Mouse (Mus musculus): ENCODE measurements at regions not wholly inside any gene's neighbourhood (a gene's known extent, or its start where the extent isn't known, plus 50 kb on each side); places are given as distances from the start of the nearest gene placed in this dataset.

DNA sequence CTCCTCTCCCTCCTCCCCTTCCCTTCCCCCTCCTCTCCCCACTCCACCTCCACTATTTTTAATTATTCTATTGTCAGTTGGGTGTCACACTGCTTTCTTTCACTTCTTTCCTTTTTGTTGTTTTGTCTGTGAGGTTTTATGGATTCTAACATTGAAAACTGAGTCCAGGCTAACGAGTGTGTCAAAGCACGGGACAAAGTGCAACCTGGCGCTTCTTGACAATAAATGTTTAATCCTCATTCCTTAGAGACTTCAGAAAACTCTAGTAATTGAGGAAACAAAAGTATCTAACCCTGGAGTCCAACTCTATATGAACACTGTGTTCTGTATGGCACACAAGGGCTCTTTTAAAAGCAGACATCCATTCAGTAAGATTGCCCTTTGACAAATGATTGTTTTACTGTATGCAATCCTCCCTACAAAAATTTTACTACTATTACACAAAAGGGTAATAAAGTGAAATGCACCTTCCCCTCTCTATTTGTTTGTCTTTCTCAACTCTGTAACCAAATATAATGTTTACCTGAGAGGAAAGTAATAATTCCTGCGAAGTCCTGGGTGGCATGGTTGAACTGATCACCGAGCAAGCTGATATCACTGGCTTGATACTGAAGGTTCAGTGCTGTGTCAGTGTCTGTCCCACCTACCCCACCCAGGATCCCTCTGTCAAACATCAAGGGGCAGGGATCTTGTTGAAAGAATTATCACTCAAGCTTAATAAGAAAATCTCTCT lies 334.1 kb downstream of the Ppargc1a start:
- no peak for ATAC-seq (ENCODE audit: low FRiP score, low read depth)
- 61% methylated on average over 5 of the region's 5 CpGs for WGBS

DNA sequence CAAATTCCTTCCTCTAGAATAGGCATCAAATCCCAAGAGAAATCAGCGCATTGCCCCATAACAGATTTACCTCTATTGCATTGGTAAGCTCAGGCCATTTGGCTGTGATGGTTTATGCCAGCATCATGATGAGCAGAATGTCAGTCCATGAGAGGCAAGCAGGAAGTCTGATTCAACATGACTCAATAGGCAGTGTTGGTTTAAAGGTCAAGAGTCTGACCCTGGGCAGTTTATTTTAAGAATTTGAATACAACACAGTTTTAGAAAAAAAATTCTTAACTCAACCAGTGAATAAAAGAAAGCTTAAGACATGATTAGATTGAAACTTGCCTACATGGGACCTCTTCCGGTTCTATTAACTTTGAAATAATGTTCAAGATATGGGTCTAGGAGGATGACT lies 337.7 kb downstream of the Ppargc1a start:
- 93% methylated on average over 2 of the region's 2 CpGs for WGBS
- Histone ChIP-seq H3K4me1 (ENCODE audit: control insufficient read depth, insufficient read depth, low read length) (no peaks in the 10 kb centered on the region), H3K4me3 (replicated peaks; ENCODE audit: low read length) (no peak overlapping the region), H3K9me3 (ENCODE audit: control insufficient read depth, low read length) (no peaks in the 10 kb centered on the region), H3K9ac (ENCODE audit: low read depth, low read length, severe bottlenecking) (no peak overlapping the region), H3K27ac (replicated peaks; ENCODE audit: low read depth, low read length) (no peak overlapping the region), H3K27me3 (ENCODE audit: control insufficient read depth, insufficient read depth, low read length) (no peaks in the 10 kb centered on the region), H3K4me2 (replicated peaks; ENCODE audit: low read depth, low read length, severe bottlenecking) (no peak overlapping the region), H3K36me3 (ENCODE audit: control insufficient read depth, insufficient read depth, low read length) (no peaks in the 10 kb centered on the region)
- ATAC-seq (ENCODE audit: low FRiP score, low read depth) (no peak), DNase-seq (ENCODE audit: low spot score) (no peak)
- no peak for TF ChIP-seq POLR2A (IDR thresholded peaks at IDR 0.05; ENCODE audit: borderline replicate concordance, extremely low read depth, insufficient read depth, insufficient read length)

More for the DNA sequence above, 334.1 kb downstream of the Ppargc1a start:
- H3K9ac ChIP-seq (ENCODE audit: low read depth, low read length, severe bottlenecking) = no peak overlapping the region
- no peaks in the 10 kb centered on the region for H3K36me3 ChIP-seq (ENCODE audit: control insufficient read depth, insufficient read depth, low read length)
- H3K4me2 ChIP-seq (replicated peaks; ENCODE audit: low read depth, low read length, severe bottlenecking) = no peak overlapping the region
- H3K27ac ChIP-seq (replicated peaks; ENCODE audit: low read depth, low read length) = no peak overlapping the region
- H3K27me3 ChIP-seq (ENCODE audit: control insufficient read depth, insufficient read depth, low read length) = no peaks in the 10 kb centered on the region
- H3K4me1 ChIP-seq (ENCODE audit: control insufficient read depth, insufficient read depth, low read length) = no peaks in the 10 kb centered on the region
- no peak for TF ChIP-seq POLR2A (IDR thresholded peaks at IDR 0.05; ENCODE audit: borderline replicate concordance, extremely low read depth, insufficient read depth, insufficient read length)
- no peaks in the 10 kb centered on the region for H3K9me3 ChIP-seq (ENCODE audit: control insufficient read depth, low read length)
- H3K4me3 ChIP-seq (replicated peaks; ENCODE audit: low read length) = no peak overlapping the region
- no peak for DNase-seq (ENCODE audit: low spot score)

DNA sequence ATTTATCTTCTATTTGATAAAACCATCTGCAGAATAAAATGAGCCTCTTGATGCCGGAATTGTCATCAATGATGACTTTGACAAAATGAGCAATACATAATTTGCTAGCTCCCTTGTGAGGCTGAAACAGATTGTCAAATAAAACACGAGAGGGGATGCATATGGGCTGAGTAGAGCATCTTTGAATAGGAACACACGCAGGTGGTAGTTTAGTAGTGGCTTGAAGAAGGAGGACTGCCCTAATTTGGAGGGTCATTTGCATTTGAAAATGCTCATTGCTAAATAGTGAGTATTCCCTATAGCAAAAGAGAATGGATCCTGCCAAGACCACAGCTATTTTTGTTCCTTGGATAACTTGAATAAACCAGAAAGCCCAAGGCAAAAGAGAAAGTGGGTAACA lies 339.5 kb downstream of the Ppargc1a start:
- no peaks in the 10 kb centered on the region for H3K4me1 ChIP-seq (ENCODE audit: control insufficient read depth, insufficient read depth, low read length)
- H3K27ac ChIP-seq (replicated peaks; ENCODE audit: low read depth, low read length) = no peak overlapping the region
- 81% methylated on average over 3 of the region's 3 CpGs for WGBS
- ATAC-seq (ENCODE audit: low FRiP score, low read depth) = no peak
- no peaks in the 10 kb centered on the region for H3K9me3 ChIP-seq (ENCODE audit: control insufficient read depth, low read length)
- no peaks in the 10 kb centered on the region for H3K27me3 ChIP-seq (ENCODE audit: control insufficient read depth, insufficient read depth, low read length)
- H3K4me3 ChIP-seq (replicated peaks; ENCODE audit: low read length) = no peak overlapping the region
- no peaks in the 10 kb centered on the region for H3K36me3 ChIP-seq (ENCODE audit: control insufficient read depth, insufficient read depth, low read length)
- no peak for TF ChIP-seq POLR2A (IDR thresholded peaks at IDR 0.05; ENCODE audit: borderline replicate concordance, extremely low read depth, insufficient read depth, insufficient read length)
- no peak overlapping the region for H3K9ac ChIP-seq (ENCODE audit: low read depth, low read length, severe bottlenecking)
- H3K4me2 ChIP-seq (replicated peaks; ENCODE audit: low read depth, low read length, severe bottlenecking) = no peak overlapping the region
- DNase-seq (ENCODE audit: low spot score) = no peak

DNA sequence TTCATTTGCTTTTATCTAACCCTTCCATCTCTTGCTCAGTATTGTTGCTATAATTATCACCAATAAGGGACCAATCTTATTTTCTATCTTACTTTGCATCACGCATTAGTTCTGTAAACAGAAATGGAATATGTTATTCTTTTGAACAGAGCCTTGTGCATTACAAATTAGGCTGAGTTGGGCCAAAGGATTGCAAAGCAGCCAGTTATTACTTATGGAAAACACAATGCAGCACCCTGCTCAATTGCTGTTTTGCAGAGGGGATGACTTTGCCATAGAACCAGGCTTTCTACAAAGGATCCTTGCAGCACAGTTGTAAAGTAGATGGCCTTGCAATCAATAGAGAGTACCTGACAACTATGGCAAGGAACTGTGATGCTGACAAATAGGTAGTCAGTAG lies 364.3 kb downstream of the Ppargc1a start:
- Histone ChIP-seq H3K36me3 (ENCODE audit: control insufficient read depth, insufficient read depth, low read length) (no peaks in the 10 kb centered on the region), H3K4me2 (replicated peaks; ENCODE audit: low read depth, low read length, severe bottlenecking) (no peak overlapping the region), H3K27ac (replicated peaks; ENCODE audit: low read depth, low read length) (no peak overlapping the region), H3K9ac (ENCODE audit: low read depth, low read length, severe bottlenecking) (no peak overlapping the region), H3K4me3 (replicated peaks; ENCODE audit: low read length) (no peak overlapping the region), H3K9me3 (ENCODE audit: control insufficient read depth, low read length) (no peaks in the 10 kb centered on the region), H3K27me3 (ENCODE audit: control insufficient read depth, insufficient read depth, low read length) (no peaks in the 10 kb centered on the region), H3K4me1 (ENCODE audit: control insufficient read depth, insufficient read depth, low read length) (no peaks in the 10 kb centered on the region)
- DNase-seq (ENCODE audit: low spot score) (no peak), ATAC-seq (ENCODE audit: low FRiP score, low read depth) (no peak)
- no peak for TF ChIP-seq POLR2A (IDR thresholded peaks at IDR 0.05; ENCODE audit: borderline replicate concordance, extremely low read depth, insufficient read depth, insufficient read length)
- 88% methylated on average over 1 of the region's 1 CpGs for WGBS

DNA sequence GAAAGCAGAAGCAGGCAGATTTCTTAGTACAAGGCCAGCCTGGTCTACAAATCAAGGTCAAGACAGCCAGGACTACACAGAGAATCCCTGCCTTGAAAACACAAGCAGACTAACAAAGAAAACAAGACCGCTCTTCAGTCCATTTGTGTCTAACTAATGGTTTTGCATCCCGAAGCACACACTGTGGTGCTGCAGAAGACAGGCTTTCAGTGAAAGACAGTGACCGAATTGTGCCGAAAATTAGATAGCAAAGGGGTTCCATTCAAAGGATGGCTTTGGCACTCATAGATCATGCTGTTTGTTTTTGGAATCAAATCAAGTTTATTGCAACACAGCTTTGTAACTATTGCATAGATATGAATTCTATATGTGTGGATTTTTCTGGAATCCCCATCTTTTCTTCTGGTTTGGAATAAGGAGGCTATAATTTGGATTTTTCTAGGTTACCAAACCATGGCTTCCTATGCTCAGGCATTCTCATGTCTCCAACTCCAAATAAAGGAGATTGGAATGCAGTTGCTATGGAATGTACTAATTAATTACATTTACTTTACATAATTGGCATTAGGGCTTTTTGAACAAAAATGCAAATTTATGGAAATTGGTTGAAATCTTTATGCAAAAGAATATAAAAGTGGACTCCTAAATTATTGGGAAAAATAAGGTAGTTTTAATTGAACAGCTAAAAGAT lies 364.9 kb downstream of the Ppargc1a start:
- ATAC-seq (ENCODE audit: low FRiP score, low read depth) = no peak
- Histone ChIP-seq H3K27me3 (ENCODE audit: control insufficient read depth, insufficient read depth, low read length) (no peaks in the 10 kb centered on the region), H3K4me1 (ENCODE audit: control insufficient read depth, insufficient read depth, low read length) (no peaks in the 10 kb centered on the region), H3K4me2 (replicated peaks; ENCODE audit: low read depth, low read length, severe bottlenecking) (no peak overlapping the region), H3K36me3 (ENCODE audit: control insufficient read depth, insufficient read depth, low read length) (no peaks in the 10 kb centered on the region), H3K27ac (replicated peaks; ENCODE audit: low read depth, low read length) (no peak overlapping the region), H3K9me3 (ENCODE audit: control insufficient read depth, low read length) (no peaks in the 10 kb centered on the region), H3K9ac (ENCODE audit: low read depth, low read length, severe bottlenecking) (no peak overlapping the region), H3K4me3 (replicated peaks; ENCODE audit: low read length) (no peak overlapping the region)
- TF ChIP-seq POLR2A (IDR thresholded peaks at IDR 0.05; ENCODE audit: borderline replicate concordance, extremely low read depth, insufficient read depth, insufficient read length) = no peak
- 87% methylated on average over 4 of the region's 4 CpGs for WGBS
- no peak for DNase-seq (ENCODE audit: low spot score)
